Mouse (Mus musculus): ENCODE results near the gene Cdhr4. TPM values are rescaled to one million over a fixed set of nuclear protein-coding genes. Genes with fewer than 3 reads are reported as not detected.

Cdhr4 gene
- polyA plus RNA-seq, 1 experiment from 2014 or later: 5.5 TPM

- H3K27ac ChIP-seq: no peak overlapping the region
- no peak overlapping the region for H3K4me3 ChIP-seq
- peaks cover 12% of the 10 kb centered on the region for H3K4me1 ChIP-seq
- no peaks in the 10 kb centered on the region for H3K27me3 ChIP-seq
- H3K9ac ChIP-seq: no peak overlapping the region
- 91% methylated on average over 9 of the region's 9 CpGs for WGBS
- no peak for ATAC-seq (ENCODE audit: low FRiP score)
- no peaks in the 10 kb centered on the region for H3K9me3 ChIP-seq (replicated peaks)
- H3K36me3 ChIP-seq: peaks cover 27% of the 10 kb centered on the region; the same call in 1 of the 2 replicates
- no peak overlapping the region for H3K4me2 ChIP-seq (replicated peaks)
These were observed 29.4 kb upstream of the Cdhr4 start for GRCm38 (mm10) chr9:107962916-107963315.

GRCm38 (mm10) chr9:107963700-107964099 is 28.6 kb upstream of the Cdhr4 start:
- ATAC-seq (ENCODE audit: low FRiP score): no peak
- Histone ChIP-seq H3K9ac (no peak overlapping the region), H3K4me1 (peaks cover 12% of the 10 kb centered on the region), H3K36me3 (peaks cover 28% of the 10 kb centered on the region; the same call in 1 of the 2 replicates), H3K4me3 (no peak overlapping the region), H3K27ac (no peak overlapping the region), H3K27me3 (no peaks in the 10 kb centered on the region), H3K4me2 (replicated peaks) (no peak overlapping the region), H3K9me3 (replicated peaks) (no peaks in the 10 kb centered on the region)
- WGBS: 28% methylated on average over 5 of the region's 5 CpGs

- H3K9ac ChIP-seq: no peak overlapping the region
- H3K27ac ChIP-seq: no peak overlapping the region
- H3K4me3 ChIP-seq: no peak overlapping the region
- H3K9me3 ChIP-seq (replicated peaks): no peaks in the 10 kb centered on the region
- H3K4me1 ChIP-seq: peaks cover 12% of the 10 kb centered on the region
- H3K27me3 ChIP-seq: no peaks in the 10 kb centered on the region
- WGBS: 91% methylated on average over 9 of the region's 9 CpGs
- H3K36me3 ChIP-seq: peaks cover 33% of the 10 kb centered on the region
- ATAC-seq (ENCODE audit: low FRiP score): no peak
- no peak overlapping the region for H3K4me2 ChIP-seq (replicated peaks)
These were observed 27.6 kb upstream of the Cdhr4 start for GRCm38 (mm10) chr9:107964681-107965080.

- Histone ChIP-seq H3K27me3 (no peaks in the 10 kb centered on the region), H3K4me2 (replicated peaks) (no peak overlapping the region), H3K4me3 (no peak overlapping the region), H3K9me3 (replicated peaks) (no peaks in the 10 kb centered on the region), H3K27ac (no peak overlapping the region), H3K9ac (0 out of 2 replicates have a peak overlapping the region, but pooled peaks have one; percentile 13), H3K4me1 (peaks cover 3% of the 10 kb centered on the region; the same call in 1 of the 2 replicates), H3K36me3 (peaks cover 42% of the 10 kb centered on the region)
- 94% methylated on average over 10 of the region's 10 CpGs for WGBS
- ATAC-seq (ENCODE audit: low FRiP score): no peak
These were observed 25.6 kb upstream of the Cdhr4 start for GRCm38 (mm10) chr9:107966676-107967075.

- Histone ChIP-seq H3K27ac (no peak overlapping the region), H3K4me3 (no peak overlapping the region), H3K36me3 (peaks cover 35% of the 10 kb centered on the region), H3K9ac (no peak overlapping the region), H3K9me3 (replicated peaks) (no peaks in the 10 kb centered on the region), H3K4me1 (no peaks in the 10 kb centered on the region), H3K27me3 (no peaks in the 10 kb centered on the region), H3K4me2 (replicated peaks) (no peak overlapping the region)
- no peak for ATAC-seq (ENCODE audit: low FRiP score)
- 90% methylated on average over 6 of the region's 6 CpGs for WGBS
These were observed 24.9 kb upstream of the Cdhr4 start for GRCm38 (mm10) chr9:107967437-107967836.

GRCm38 (mm10) chr9:107968531-107968930 is 23.8 kb upstream of the Cdhr4 start:
- no peak overlapping the region for H3K4me2 ChIP-seq (replicated peaks)
- peaks cover 26% of the 10 kb centered on the region for H3K36me3 ChIP-seq
- no peak overlapping the region for H3K9ac ChIP-seq
- no peaks in the 10 kb centered on the region for H3K4me1 ChIP-seq
- H3K4me3 ChIP-seq: no peak overlapping the region
- no peaks in the 10 kb centered on the region for H3K9me3 ChIP-seq (replicated peaks)
- 92% methylated on average over 7 of the region's 7 CpGs for WGBS
- H3K27ac ChIP-seq: no peak overlapping the region
- ATAC-seq (ENCODE audit: low FRiP score): no peak
- H3K27me3 ChIP-seq: no peaks in the 10 kb centered on the region

GRCm38 (mm10) chr9:107970311-107970710 is 22.0 kb upstream of the Cdhr4 start:
- peaks cover 22% of the 10 kb centered on the region for H3K36me3 ChIP-seq
- H3K9ac ChIP-seq: no peak overlapping the region
- ATAC-seq (ENCODE audit: low FRiP score): no peak
- H3K4me1 ChIP-seq: no peaks in the 10 kb centered on the region
- H3K4me3 ChIP-seq: no peak overlapping the region
- H3K9me3 ChIP-seq (replicated peaks): no peaks in the 10 kb centered on the region
- no peak overlapping the region for H3K4me2 ChIP-seq (replicated peaks)
- no peaks in the 10 kb centered on the region for H3K27me3 ChIP-seq
- WGBS: 89% methylated on average over 5 of the region's 5 CpGs
- H3K27ac ChIP-seq: no peak overlapping the region

GRCm38 (mm10) chr9:107971690-107972541 is 20.4 kb upstream of the Cdhr4 start:
- Histone ChIP-seq H3K4me3 (no peak overlapping the region), H3K4me1 (0 out of 2 replicates have a peak, but pooled peaks cover 4% of the 10 kb centered on the region), H3K36me3 (peaks cover 22% of the 10 kb centered on the region), H3K9ac (no peak overlapping the region), H3K27me3 (no peaks in the 10 kb centered on the region), H3K9me3 (replicated peaks) (no peaks in the 10 kb centered on the region), H3K27ac (no peak overlapping the region), H3K4me2 (replicated peaks) (no peak overlapping the region)
- ATAC-seq (ENCODE audit: low FRiP score): no peak
- WGBS: 85% methylated on average over 8 of the region's 8 CpGs

GRCm38 (mm10) chr9:107974491-107975171 is 17.7 kb upstream of the Cdhr4 start:
- ATAC-seq (ENCODE audit: low FRiP score): no peak
- 82% methylated on average over 10 of the region's 10 CpGs for WGBS
- Histone ChIP-seq H3K4me1 (0 out of 2 replicates have a peak, but pooled peaks cover 4% of the 10 kb centered on the region), H3K27me3 (no peaks in the 10 kb centered on the region), H3K27ac (no peak overlapping the region; the same call in 1 of the 2 replicates), H3K4me2 (replicated peaks) (no peak overlapping the region), H3K9me3 (replicated peaks) (no peaks in the 10 kb centered on the region), H3K36me3 (peaks cover 15% of the 10 kb centered on the region), H3K4me3 (no peak overlapping the region), H3K9ac (no peak overlapping the region)

- Histone ChIP-seq H3K4me2 (replicated peaks) (no peak within 1 kb of the TSS), H3K27me3 (no peaks in the 10 kb centered on the region), H3K9ac (no peak within 1 kb of the TSS), H3K4me3 (no peak within 1 kb of the TSS), H3K36me3 (peaks cover 6% of the 10 kb centered on the region), H3K4me1 (peaks cover 6% of the 10 kb centered on the region), H3K9me3 (replicated peaks) (no peaks in the 10 kb centered on the region), H3K27ac (peak within 1 kb of the TSS; percentile 2; the same call in 1 of the 2 replicates)
- ATAC-seq (ENCODE audit: low FRiP score): no peak
- 74% methylated on average over 12 of the region's 12 CpGs for WGBS
These were observed 16.6 kb upstream of the Cdhr4 start, which contains the start of gene Uba7 for GRCm38 (mm10) chr9:107975399-107976386. Uba7 (plus strand) TSS chr9:107975505.

GRCm38 (mm10) chr9:107978815-107979214 is 13.5 kb upstream of the Cdhr4 start:
- Histone ChIP-seq H3K4me3 (no peak overlapping the region), H3K9me3 (replicated peaks) (no peaks in the 10 kb centered on the region), H3K27me3 (peaks cover 8% of the 10 kb centered on the region), H3K36me3 (no peaks in the 10 kb centered on the region), H3K9ac (no peak overlapping the region), H3K4me2 (replicated peaks) (no peak overlapping the region), H3K4me1 (peaks cover 34% of the 10 kb centered on the region), H3K27ac (no peak overlapping the region)
- 93% methylated on average over 12 of the region's 12 CpGs for WGBS
- no peak for ATAC-seq (ENCODE audit: low FRiP score)
